ENCODE assay signal across 8 mouse cellular contexts in the genomic region with DNA sequence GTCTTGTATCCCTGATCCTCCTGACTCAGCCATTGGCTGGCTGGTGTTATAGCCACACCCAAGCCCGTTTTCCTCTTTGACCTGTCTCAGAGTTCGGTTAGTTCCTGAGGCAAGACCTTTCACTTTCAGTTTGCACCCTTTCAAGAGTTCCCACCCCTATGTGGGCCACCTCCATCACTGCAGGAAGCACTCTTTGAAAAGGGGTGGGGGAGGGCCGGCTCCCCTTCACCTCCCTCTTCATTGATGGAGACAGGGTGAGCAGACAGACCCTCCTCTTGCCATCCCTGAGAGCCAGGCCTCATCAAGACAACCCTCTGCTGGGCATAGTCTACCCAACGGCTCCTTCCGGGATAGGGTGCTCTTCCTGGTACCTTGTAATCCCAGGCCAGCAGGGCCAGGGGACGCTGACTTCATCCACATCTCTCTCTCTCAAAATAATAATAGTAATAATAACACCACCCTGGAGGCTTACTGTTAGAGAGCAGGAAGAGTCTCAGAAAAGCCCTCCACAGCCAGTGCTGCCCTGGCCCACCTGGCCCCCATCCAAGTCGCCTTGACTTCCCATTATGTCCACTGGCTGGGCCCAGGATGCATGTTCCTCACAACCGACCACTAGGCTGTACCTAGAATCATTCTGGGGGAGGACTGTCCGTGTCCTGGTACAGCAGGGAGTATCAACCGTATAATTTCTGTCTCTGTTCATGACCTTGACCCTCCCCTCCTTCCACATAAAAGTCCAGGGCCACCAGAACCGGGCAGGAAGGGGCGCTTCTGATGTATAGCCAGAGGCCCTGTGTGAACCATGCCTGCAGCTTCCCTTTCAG. TPM values are rescaled to one million over a fixed set of nuclear protein-coding genes. Genes with fewer than 3 reads are reported as not detected.
A peak's percentile ranks its signal among the peaks of the same experiment; 100 is the strongest.
DNase-seq lines count a peak whose midpoint lies in the region; ATAC-seq and TF ChIP-seq lines count a peak whose summit lies in the region.

No protein-coding gene starts in this region.

- peak overlapping the region; percentile 96 for H3K27ac ChIP-seq in embryonic facial prominence, embryonic 10.5 days (replicated peaks)
- peak overlapping the region; percentile 90 for H3K27ac ChIP-seq in heart, postnatal 0 days (ENCODE audit: low read depth)
- H3K27ac ChIP-seq in thymus, adult 2 months (ENCODE audit: control insufficient read depth, insufficient read depth, low read length) = peak overlapping the region; percentile 66

- no peak for TF ChIP-seq EP300 in heart, postnatal 0 days (IDR thresholded peaks at IDR 0.05; ENCODE audit: low read depth)

- H3K27me3 ChIP-seq in embryonic facial prominence, embryonic 10.5 days (replicated peaks; ENCODE audit: low read depth, poor library complexity, severe bottlenecking) = no peaks in the 10 kb centered on the region
- H3K27me3 ChIP-seq in heart, postnatal 0 days (ENCODE audit: control insufficient read depth, insufficient read depth, low read length) = no peaks in the 10 kb centered on the region
- H3K27me3 ChIP-seq in thymus, adult 2 months (ENCODE audit: control insufficient read depth, insufficient read depth, low read length) = no peaks in the 10 kb centered on the region

- peaks cover 38% of the 10 kb centered on the region for H3K36me3 ChIP-seq in embryonic facial prominence, embryonic 10.5 days (replicated peaks)
- H3K36me3 ChIP-seq in heart, postnatal 0 days (replicated peaks; ENCODE audit: control insufficient read depth, insufficient read depth, low read length) = peaks cover 22% of the 10 kb centered on the region
- peaks cover 11% of the 10 kb centered on the region for H3K36me3 ChIP-seq in thymus, adult 2 months (ENCODE audit: control insufficient read depth, insufficient read depth, low read length)

- TF ChIP-seq CTCF in heart, postnatal 0 days (IDR thresholded peaks at IDR 0.05; ENCODE audit: low read depth) = no peak
- no peak for TF ChIP-seq CTCF in thymus, adult 2 months (IDR thresholded peaks at IDR 0.05; ENCODE audit: borderline replicate concordance, control insufficient read depth, extremely low read depth, insufficient read depth, low read length, poor library complexity)

- no peaks in the 10 kb centered on the region for H3K9me3 ChIP-seq in embryonic facial prominence, embryonic 10.5 days
- no peaks in the 10 kb centered on the region for H3K9me3 ChIP-seq in heart, postnatal 0 days (replicated peaks; ENCODE audit: control insufficient read depth, low read length)

- TF ChIP-seq POLR2A in thymus, adult 2 months (IDR thresholded peaks at IDR 0.05; ENCODE audit: control insufficient read depth, extremely low read depth, insufficient read depth, low read length, poor library complexity) = no peak

- 47% methylated on average over 12 of the region's 12 CpGs for WGBS in embryonic facial prominence, embryonic 10.5 days
- 15% methylated on average over 12 of the region's 12 CpGs for WGBS in heart, postnatal 0 days
- WGBS in thymus, adult 2 months = 2% methylated on average over 12 of the region's 12 CpGs

- DNase-seq in embryo, embryonic 11 days = peak; percentile 41
- no peak for DNase-seq in embryo, embryonic 10 days (ENCODE audit: low spot score)
- peak; percentile 73 for DNase-seq in ES-CJ7 (ENCODE audit: low read depth, low spot score)
- no peak for DNase-seq in embryonic facial prominence, embryonic 10.5 days (ENCODE audit: low spot score)
- DNase-seq in heart, postnatal 0 days (ENCODE audit: low spot score) = no peak
- peak; percentile 57 to 64 for DNase-seq in kidney, postnatal 25 days
- peak; percentile 72 for DNase-seq in thymus, adult 2 months

- peak overlapping the region; percentile 97 for H3K9ac ChIP-seq in heart, postnatal 0 days (replicated peaks; ENCODE audit: low read depth, low read length)

- peak; percentile 9; the same call in 1 of the 2 replicates for ATAC-seq in heart, postnatal 0 days (ENCODE audit: insufficient read depth, low read depth)
- ATAC-seq in megakaryocyte-erythroid progenitor cell, adult 5-6 weeks (replicated peaks; ENCODE audit: low FRiP score, low TSS enrichment, poor library complexity, severe bottlenecking) = peak; percentile 52

- H3K4me2 ChIP-seq in heart, postnatal 0 days (ENCODE audit: low read depth, low read length) = peak overlapping the region; percentile 92

- peaks cover 31% of the 10 kb centered on the region for H3K4me1 ChIP-seq in embryonic facial prominence, embryonic 10.5 days
- H3K4me1 ChIP-seq in heart, postnatal 0 days (ENCODE audit: control insufficient read depth, insufficient read depth) = peaks cover 15% of the 10 kb centered on the region; the same call in 1 of the 2 replicates
- peaks cover 19% of the 10 kb centered on the region for H3K4me1 ChIP-seq in thymus, adult 2 months (replicated peaks; ENCODE audit: control insufficient read depth, insufficient read depth, low read length)

- H3K4me3 ChIP-seq in embryonic facial prominence, embryonic 10.5 days = peak overlapping the region; percentile 81
- peak overlapping the region; percentile 90 for H3K4me3 ChIP-seq in heart, postnatal 0 days (ENCODE audit: low read depth, low read length)
- H3K4me3 ChIP-seq in thymus, adult 2 months (ENCODE audit: control insufficient read depth, insufficient read depth, low read length) = peak overlapping the region; percentile 91

RNA-seq across cellular contexts. Expression of gene Bak1, which starts 1.1 kb away (rescaled TPM):
- 2.8 and 3.3 TPM in 2 replicates for polyA plus RNA-seq in embryonic facial prominence, embryonic 10.5 days (2016; fragmentation: Nextera tagmentation; extraction: Ambion mirVana)
- 77.6 and 82.4 TPM in 2 replicates for total RNA-seq in heart, postnatal 0 days (2014; rRNA removed; ENCODE audit: low replicate concordance)
- 4.2 and 4.5 TPM in 2 replicates for polyA plus RNA-seq in heart, postnatal 0 days (2015; fragmentation: Nextera tagmentation; extraction: Ambion mirVana)
- total RNA-seq in megakaryocyte-erythroid progenitor cell, adult 5-6 weeks (2014; fragmentation: Nextera tagmentation) = 91.5 and 117 TPM in 2 replicates
- 37.5 and 38.6 TPM in 2 replicates for total RNA-seq in megakaryocyte-erythroid progenitor cell, adult 5-6 weeks (2017)
- 118 and 131 TPM in 2 replicates for polyA plus RNA-seq in thymus, adult 2 months (2012; rRNA removed)

RNA-seq across cellular contexts. Expression of gene Itpr3, which starts 29.4 kb away (rescaled TPM):
- 2.3 and 4.0 TPM in 2 replicates for polyA plus RNA-seq in embryonic facial prominence, embryonic 10.5 days (2016; fragmentation: Nextera tagmentation; extraction: Ambion mirVana)
- 6.9 and 7.0 TPM in 2 replicates for total RNA-seq in heart, postnatal 0 days (2014; rRNA removed; ENCODE audit: low replicate concordance)
- polyA plus RNA-seq in heart, postnatal 0 days (2015; fragmentation: Nextera tagmentation; extraction: Ambion mirVana) = 0.75 and 0.89 TPM in 2 replicates
- 3.0 and 4.2 TPM in 2 replicates for total RNA-seq in megakaryocyte-erythroid progenitor cell, adult 5-6 weeks (2014; fragmentation: Nextera tagmentation)
- 3.0 and 3.4 TPM in 2 replicates for total RNA-seq in megakaryocyte-erythroid progenitor cell, adult 5-6 weeks (2017)
- polyA plus RNA-seq in thymus, adult 2 months (2012; rRNA removed) = 42.0 and 54.2 TPM in 2 replicates

RNA-seq across cellular contexts. Expression of gene Zbtb9, which starts 54.7 kb away (rescaled TPM):
- 20.1 and 20.6 TPM in 2 replicates for polyA plus RNA-seq in embryonic facial prominence, embryonic 10.5 days (2016; fragmentation: Nextera tagmentation; extraction: Ambion mirVana)
- total RNA-seq in heart, postnatal 0 days (2014; rRNA removed; ENCODE audit: low replicate concordance) = 4.0 and 10.9 TPM in 2 replicates
- 5.0 and 5.4 TPM in 2 replicates for polyA plus RNA-seq in heart, postnatal 0 days (2015; fragmentation: Nextera tagmentation; extraction: Ambion mirVana)
- 5.5 and 14.6 TPM in 2 replicates for total RNA-seq in megakaryocyte-erythroid progenitor cell, adult 5-6 weeks (2014; fragmentation: Nextera tagmentation)
- total RNA-seq in megakaryocyte-erythroid progenitor cell, adult 5-6 weeks (2017) = 18.3 and 22.0 TPM in 2 replicates
- polyA plus RNA-seq in thymus, adult 2 months (2012; rRNA removed) = 54.6 and 60.7 TPM in 2 replicates

Comparison
In these comparisons a context has a peak if more than half of its experiments do, and no peak if none do; other contexts are left out.
1. DNase-seq: peak in embryo, embryonic 11 days (single experiment), ES-CJ7 (single experiment), kidney, postnatal 25 days (2 of 2) and thymus, adult 2 months (single experiment); none in embryo, embryonic 10 days (single experiment), embryonic facial prominence, embryonic 10.5 days (single experiment) and heart, postnatal 0 days (single experiment).
2. RNA of gene Bak1, which starts 1.1 kb away (polyA plus RNA-seq): 118 to 131 TPM in thymus, adult 2 months; 4.2 to 4.5 TPM in heart, postnatal 0 days and 2.8 to 3.3 TPM in embryonic facial prominence, embryonic 10.5 days; every median in the first group is over 10 times any median in the second.
3. Peak in every context shown above with its lines, with median percentiles within 50 percentile points of each other: H3K27ac ChIP-seq and H3K4me3 ChIP-seq.